Mouse (Mus musculus) B cell, adult 2 months (primary cell): ENCODE measurements around the gene Gsk3a.
A peak's percentile ranks its signal among the peaks of the same experiment; 100 is the strongest.

Source experiments
- DNase-seq, 2 experiments: peaks; one replicate each; pipeline ENCODE4 v3.0.0; 2022

Gsk3a gene

DNA sequence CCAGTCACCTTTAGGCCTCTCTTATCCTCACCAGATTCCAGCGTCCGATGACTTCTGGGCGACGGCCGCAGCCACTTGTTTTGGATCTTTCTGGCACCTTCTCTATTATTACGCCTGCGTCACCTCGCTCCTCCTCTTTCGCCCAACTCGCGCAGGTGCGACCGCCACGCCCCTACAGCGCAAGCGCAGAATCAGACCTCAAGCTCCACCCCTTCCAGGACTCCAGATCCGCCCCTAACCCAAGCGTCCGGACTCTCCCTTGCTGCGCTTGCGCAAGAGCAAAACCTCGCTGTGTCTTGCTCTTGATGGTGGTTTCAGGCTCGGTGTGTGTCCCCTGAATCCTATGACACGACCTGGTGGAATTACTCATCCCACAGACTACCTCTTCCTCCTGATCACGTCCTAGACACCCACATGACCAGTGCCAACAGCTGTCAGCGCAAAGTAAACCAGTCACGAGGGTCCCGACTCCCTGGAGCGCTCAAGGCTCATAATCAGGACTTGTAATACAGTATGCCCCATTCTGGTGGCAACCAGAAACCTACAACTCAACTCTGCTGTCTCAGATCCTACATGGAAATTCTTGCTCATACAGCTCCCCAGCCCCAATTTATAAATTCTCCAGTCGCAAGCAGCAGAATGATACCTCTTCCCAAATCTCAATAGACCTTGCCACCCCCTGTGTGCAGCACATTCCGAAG, 17.7 kb downstream of the Gsk3a start:
- peak; percentile 97 to 98 for DNase-seq

DNA sequence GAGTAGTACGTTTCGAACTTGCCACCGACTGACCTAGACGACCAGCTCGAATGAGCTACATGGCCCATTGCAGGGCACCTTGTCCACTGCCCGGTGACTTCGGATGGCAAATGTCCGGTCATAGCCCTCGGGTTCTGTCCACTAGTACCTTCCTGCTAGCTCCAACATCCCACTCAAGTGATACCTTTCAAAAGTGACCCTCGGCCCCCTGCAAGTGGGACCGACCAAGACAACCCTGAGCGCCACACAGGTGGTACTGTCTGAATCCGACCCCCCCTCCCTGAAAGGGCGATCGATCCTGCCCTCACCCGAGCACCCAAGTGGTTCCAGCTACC, 18.3 kb downstream of the Gsk3a start:
- no peak for DNase-seq

DNA sequence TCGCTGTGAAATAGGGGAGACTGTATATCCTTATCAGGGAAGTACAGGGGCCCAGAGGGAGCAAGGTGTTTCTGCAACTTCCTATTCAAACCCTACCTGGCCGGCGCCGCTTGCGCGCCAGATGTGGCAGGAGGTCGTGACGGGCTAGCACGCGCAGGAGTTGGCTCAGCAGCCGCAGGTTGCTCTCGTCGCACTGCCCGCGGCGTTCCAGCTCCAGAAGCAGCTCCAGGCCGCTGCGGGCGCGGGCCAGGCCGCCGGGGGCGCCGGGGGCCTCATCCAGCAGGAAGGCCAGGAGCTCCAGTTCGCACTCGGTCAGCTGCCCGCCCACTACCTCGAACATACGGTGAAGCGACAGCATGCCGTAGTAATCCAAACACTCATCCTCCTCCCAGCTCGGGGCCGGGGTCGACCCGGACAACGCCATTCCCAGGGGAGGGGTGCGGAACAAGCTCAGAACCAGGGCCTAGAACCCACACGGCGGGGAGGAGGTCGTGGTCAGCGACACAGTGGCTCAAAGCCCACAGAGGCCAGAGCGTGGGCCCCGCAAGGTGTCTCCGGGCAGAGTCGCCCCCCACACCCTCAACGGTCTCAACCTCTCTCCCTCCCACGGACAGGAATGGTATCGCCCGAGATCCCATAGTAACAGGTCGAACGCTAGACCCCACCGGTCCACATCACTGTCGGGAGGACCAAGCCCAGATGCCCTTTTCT, 18.8 kb downstream of the Gsk3a start:
- peak; percentile 51 to 54 for DNase-seq

DNA sequence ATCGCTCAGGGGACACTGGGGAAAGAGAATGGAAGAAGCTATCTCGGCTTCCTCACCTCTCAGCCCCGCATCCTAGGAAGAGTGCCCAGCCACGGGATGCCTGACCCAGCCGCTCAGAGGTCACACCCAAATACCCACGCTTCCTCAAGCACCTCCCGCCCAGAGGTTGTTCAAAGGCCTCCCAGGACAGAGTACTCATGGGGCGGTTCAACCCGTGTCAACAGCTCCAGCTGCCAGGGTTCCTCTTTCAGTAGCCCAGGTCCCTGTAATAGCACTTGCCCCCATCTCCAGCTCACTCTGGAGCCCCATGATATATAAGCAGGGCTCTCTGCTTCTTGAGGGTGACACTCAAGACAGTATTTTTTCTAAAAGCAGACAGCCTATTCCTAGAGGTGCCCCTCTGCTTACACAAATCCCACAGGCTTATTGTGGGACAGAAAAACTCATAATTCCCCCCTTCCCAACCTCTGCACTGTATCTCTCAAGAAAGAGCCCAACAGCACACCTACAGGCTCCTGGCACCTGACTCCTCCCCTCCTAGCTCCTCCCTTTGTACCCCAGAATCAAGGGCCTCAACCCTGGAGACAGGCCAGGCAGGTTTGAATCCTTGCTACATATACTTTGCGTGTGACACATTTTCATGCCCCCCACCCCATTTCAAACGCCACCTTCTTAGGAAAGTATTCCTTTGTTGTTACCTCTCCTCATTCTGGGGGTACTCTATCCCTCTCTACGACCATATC, 19.8 kb downstream of the Gsk3a start:
- peak; percentile 30 to 34 for DNase-seq

DNA sequence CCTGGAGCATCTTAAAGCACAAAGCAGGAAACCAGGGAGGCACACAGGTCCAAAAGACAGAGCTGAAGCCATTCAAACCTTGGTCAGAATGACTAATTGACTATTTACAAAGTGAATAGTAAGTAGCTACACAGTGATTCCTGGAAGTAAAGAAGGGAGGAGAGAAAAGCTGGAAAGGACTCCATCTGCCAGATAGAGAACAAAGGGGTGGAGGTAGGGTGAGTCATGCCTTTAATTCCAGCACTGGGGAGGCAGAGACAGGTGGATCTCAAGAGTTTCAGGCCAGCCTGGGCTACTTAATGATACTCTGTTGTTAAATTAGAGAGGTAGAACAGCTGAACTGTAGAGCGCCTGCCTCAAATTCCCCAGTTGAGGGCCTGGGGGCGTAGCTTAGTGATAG, 23.5 kb downstream of the Gsk3a start:
- DNase-seq, result no peak

DNA sequence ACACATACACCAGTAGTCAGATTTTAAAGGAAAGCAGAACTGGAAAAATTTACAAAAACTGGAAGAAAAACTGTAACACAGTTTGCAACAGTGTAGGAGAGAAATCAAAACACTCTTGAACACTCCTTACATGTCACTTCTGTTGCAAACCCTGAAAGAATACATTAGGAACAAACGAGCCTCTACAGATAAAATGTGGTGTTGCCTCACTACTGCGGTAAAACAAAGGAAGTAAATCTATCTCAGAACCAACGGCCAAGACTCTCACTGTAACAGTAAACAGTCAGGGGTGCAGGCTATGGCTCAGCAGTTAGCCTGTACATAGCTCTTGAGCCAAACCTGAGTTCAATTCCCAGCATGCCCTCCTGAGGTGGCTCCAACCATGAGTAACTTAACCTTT, 24.6 kb downstream of the Gsk3a start:
- DNase-seq, result no peak

DNA sequence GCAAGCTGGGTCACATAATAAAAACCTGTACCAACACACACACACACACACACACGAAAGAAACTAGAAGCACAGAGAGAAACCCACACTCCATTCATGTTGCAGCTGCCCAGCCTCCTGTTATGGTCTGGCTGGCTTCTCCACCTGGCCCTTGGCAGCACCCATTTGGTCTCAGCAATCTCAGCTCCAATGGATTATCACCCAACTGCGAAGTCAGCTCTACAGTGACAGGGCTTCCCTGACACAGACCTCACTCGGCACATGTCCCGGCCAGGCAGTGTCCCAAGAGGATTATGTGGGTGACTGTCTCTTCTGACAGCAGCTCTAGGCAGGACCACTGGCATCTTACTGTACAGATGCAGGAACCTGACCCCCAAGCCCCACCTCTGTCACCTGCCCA, 27.2 kb downstream of the Gsk3a start:
- no peak for DNase-seq

DNA sequence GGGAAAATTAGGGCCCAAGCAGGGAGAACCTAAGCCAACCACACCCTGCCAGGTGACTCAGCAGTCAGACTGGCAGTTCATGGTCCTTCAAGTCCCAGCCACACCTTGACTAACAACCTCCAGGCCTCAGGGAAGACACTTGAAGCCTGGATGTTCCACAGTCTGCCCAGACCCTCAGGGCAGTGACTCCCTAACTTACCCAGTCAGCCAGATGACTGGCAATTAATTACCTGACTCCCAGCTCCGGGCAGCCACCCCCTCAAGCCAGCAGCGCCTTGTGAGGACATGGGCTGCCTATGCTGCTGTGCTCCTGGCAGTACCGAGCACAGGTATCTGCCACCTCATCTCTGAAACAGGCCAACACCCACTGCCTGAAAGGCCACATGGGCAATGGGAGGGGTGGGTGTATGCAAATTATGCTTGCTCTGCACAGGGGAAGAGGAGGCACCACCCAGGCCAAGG, 28.5 kb downstream of the Gsk3a start:
- DNase-seq, result peak; percentile 52 to 56

DNA sequence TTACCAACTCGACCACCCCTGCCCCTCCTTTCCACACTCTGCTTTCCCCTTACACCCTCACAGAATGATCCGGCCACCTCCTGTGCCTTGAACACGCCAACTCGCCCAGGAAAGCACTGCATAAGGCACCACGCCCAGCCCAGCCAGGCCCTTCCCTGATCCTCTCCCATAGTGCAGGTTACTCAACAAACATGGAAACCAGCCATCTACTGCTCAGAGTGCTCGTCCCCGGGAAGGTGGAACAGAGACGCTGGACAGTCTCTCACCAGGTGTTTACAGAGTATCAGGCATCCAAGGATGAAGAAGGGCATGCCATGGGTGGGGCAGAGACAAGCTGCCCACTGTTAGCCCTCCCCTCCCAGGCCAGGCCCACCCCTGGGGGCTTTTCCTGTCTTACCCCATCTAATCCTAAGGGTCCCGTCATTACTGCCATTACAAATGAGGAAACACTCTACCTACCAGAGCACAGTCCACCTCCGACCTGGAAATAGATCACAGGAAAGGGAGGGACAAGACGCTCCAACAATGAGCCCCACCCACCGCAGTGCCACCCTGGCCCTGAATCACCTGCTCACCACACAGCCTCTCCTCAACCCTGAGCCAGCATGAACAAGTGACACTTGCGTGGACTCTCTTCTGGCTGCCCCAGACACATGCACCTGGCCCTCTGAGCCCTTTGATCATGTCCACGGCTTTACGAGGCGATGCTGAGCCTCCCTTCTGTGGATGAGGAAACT, 31.4 kb downstream of the Gsk3a start:
- DNase-seq, result peak; percentile 27 to 32

DNA sequence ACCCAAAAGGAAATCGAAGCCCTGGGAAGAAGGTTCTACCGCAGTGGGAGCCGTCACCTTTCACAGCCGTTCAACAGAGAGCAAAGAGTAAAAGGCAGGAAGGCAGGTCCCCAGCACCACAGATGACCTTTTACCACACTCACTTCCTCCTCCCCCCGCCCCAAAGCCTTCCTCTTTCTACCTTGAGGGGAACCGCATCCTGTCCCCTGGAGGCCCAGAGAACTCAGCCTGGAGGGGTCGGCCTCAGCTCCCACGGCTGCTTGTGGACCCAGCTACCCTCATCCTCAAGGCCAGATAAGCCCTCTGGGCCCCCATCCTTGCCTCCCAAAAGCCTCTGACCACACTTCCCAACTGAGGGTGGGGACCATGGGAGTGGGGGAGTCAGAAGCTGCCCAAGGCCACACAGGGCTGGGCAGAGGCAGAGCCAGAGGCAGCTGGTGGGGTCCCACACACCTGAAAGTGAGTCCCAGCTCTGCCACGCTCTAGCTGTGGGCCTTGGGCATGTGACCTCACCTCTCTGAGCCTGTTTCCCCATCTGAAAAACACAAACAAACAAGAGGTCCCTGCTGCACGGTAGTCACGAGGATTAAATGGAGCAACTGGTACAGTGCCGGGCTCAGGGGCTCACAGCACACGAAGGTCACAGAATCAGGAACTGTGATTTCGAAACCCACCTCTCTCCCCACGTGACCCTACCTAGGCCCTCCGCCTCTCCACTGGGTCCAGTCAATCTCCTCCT, 32.1 kb downstream of the Gsk3a start:
- DNase-seq, result peak; percentile 78 to 80

DNA sequence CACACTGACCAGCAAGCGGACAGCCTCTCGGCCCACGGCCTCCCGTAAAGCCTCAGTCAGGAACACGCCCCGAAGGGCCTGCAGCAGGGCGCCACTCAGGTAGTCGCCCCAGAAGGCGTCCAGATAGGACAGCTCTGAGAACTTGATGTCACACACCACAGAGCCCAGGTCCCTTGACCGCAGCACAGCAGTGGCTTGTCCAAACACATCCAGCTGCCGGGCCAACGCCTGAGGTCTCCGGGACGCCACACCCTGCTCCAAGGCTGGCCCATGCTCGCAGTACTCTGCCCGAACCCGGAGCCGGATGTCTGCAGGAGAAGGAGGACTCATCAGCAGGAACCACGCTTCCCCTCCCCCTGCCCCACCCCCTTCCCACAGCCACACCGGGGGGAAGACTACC, 34.0 kb downstream of the Gsk3a start:
- no peak for DNase-seq

DNA sequence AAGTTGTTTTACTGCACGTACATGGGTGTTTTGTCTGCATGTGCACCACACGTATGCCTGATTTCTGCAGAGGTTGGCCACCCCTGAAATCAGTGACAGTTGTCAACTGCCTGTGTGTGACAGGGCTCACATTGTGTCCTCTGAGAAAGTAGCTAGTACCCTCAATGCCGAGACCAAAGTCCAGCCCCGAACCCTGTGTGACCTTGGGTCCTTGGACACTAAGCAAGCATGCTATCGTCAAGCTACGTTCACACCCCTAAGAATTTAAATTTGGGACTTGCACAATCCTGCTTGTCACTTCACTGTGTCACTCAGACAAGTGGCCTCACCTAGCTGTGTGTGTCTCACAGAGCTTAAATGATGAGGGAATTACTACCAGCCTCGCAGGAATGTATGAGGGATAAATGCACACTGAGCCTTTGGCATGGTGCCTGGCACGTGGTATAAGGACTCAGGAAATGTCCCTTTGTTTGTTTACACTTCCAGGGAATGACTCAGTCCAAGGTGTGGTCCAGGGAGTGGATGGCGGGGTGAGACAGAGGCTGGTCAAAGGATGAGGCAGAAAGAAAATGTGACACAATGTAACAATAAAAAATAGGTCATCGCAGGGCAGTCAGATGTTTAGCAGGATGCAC, 40.1 kb downstream of the Gsk3a start:
- no peak for DNase-seq

DNA sequence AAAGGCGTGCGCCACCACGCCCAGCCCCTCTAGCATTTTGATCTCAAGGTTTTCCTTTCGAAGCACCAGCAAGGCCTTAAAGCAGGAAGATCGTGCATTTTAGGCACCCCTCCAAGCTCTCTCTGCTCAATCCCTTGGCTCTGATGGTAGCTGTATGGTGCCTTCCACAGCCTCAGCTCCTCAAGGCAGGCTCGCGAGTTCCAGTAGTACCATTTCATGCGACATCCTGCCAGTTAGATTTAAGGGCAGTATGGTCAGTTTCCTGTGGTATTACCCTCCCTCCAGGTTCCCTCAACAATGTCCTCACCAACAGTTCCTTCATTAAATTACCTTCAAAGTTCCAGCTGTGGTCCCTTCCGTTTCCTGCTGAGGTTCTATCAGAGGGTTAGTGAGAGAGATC, 41.5 kb downstream of the Gsk3a start:
- no peak for DNase-seq

DNA sequence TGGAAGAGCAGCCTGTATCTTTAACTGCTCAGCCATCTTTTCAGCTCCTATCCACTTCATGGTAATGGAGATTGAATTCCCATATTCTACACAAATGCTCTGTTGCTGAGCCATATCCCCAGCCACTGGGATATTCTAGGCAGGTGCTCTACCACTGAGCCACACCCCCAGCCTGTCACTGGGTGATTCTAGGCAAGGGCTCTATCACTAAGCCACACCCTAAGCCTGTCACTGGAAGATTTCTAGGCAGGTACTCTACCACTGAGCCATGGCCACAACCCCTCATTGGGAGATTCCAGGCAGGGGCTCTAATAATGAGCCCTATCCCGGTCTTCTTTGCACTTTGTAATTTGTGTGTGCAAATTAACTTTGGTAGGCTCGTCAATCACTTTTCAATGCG, 42.5 kb downstream of the Gsk3a start:
- DNase-seq, result no peak

DNA sequence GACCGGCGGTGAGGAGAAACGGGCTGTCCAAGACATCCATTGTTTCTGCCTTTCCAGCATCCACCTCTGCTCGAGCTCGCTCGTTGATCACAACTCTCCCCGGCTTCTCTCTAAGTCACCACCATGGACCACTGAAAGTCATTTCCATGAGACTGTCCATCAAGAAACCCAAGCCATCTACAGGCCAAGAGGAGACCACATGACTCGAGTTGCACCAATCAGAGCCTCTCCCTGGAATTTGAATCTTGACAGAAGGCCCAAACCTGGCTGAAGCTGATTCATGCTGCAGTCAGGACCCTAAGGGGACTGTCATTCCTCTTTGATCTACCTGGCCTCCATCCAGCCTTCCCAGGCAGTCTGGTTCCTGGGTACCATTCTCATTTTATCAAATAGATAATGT, 45.5 kb downstream of the Gsk3a start:
- DNase-seq, result no peak

DNA sequence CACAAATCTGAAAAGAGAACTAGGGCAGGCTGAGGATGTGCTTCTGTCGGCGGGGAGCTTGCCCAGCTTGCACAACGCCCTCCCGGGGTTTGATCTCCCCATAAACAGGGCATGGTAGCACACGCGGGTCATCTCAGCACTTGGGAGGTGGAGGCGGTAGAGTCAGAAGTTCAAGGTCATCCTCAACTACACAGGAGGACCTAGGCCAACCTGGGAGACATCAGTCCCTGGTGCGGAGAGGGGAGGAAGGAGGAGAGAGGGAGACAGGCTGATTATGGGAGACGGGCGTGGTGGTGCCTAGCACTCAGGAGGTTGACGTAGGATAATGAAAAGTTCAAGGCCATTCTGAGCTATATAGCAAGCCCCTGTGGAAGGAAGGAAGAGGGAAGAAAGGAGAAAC, 46.8 kb downstream of the Gsk3a start:
- DNase-seq, result no peak

DNA sequence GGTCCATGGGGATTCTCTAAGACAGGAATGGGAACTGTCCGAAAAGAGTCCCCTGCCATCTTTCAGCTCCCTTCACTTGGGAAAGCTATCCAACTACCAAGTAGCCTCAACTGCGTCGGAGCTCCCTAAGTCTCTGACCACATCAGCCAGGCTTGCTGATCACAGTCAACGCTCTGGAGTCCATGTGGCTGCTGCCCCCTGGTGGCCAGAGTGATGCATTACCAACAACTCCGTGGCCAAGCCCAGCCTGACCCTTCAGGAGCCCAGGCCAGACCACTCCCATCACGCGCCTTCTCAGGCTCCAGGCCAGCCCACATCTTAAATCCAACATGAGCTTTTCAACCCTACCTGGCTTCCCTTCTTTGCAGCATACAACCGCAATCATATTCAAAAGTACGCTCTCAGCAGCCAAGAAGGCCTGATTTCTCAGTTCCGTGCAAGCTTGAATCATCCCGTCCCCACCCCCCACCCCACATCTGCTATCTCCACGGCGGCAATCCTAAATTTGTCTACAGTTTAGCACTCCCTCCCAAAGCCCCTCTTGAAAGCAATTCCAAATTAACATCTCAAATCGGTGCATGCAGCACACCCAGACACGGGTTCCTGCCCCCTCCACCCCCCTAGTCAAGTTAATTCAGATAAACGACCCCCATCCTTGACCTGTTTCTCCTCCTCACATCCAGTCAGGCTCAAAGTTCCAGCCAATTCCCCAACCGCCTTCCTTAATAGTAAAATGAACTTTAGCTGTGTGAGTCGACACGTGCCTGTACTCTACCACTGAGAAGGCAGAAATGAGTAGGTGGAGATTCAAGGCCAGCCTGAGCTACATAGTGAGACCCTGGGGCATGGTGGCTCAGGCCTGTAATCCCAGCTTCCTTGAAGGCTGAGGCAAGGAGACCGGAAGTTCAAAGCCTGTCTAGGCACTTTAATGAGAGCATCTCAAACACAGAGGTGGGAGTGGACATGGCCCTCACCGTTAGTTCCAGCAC, 49.7 kb downstream of the Gsk3a start:
- DNase-seq, result peak; percentile 91

DNA sequence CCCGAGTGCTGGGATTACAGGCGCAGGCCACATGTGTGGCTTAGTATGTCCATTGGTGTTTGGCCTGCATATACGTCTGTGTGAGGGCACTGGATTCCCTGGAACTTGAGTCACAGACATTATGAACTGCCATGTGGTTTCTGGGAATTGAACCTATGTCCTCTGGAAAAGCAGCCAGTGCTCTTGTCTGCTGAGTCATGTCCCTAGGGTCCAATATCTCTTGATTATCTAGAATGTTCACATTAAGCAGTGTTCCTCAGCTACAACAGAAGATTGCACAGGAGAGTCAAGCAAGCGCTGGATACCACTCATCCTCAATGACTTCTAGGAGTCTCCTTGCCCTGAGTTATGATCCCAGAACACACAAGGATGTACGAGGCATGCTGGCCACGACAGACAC, 53.6 kb downstream of the Gsk3a start:
- no peak for DNase-seq

DNA sequence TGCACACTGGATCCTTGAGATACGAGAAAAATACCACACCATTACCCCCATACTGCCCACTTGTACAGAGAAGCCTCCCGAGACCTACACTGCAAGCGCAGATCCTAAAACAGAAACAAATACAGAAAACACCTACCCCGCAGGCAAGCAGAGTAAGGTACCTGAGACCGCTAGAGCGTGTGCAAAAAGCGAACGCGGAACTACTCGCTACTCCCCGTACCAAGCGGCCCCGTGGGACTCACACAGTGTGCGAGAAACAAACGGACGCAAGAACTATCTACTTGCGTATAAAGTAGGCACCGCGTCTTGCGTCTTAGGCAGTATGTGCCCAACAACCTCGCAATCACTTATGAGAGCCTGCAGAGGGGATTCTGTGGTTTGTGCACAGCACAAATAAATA, 55.8 kb downstream of the Gsk3a start:
- DNase-seq, result peak; percentile 57 to 62

DNA sequence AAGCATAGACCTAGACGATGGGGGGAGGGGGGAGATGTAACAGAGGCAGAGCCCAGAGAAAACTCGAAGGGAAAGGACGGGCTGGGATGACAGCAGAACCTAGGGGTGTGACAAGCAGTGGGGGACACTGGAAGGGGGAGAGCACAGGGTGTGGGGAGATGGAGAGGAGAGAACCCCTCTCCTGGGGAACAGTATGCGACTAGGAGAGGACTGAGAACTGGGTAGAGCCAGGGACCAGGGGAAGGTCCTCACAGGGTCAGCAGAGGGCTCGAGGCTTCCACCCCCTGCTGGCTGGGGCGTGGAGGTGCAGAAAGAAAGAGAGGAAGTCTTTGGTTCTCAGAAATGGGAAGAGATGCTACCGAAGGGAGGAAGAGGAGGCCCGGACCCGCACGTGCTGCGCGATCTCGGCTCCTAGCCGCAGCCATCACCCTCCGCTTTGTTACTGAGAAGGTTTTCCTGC, 56.3 kb downstream of the Gsk3a start:
- peak; percentile 76 to 77 for DNase-seq

DNA sequence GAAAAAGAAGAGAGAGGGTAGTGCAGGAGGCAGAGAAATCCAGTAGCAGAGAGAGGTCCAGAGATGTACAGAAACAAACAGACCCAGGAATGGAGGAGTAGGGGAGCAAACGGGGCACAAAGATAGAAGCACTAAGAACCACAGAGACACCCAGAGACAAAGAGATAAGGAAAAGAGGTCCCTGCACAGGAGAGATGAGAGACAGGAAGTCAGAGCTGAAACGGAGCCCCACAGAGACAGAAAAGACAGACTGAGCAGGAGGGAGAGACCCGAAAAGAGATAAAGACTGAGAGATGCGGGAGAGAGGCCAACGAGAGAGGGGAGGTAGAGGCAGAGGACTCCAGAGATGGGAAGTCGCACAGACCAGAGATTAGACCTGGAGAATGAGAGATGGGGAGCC, 57.1 kb downstream of the Gsk3a start:
- DNase-seq, result no peak
